Mouse (Mus musculus) MN1 (cell line): ENCODE results near the gene Wipi1.

Experiments used
- DNase-seq: peaks from one replicate; pipeline ENCODE4 v3.0.0-alpha.2; 2016; ENCODE audit warnings: low spot score

Wipi1 gene

DNA sequence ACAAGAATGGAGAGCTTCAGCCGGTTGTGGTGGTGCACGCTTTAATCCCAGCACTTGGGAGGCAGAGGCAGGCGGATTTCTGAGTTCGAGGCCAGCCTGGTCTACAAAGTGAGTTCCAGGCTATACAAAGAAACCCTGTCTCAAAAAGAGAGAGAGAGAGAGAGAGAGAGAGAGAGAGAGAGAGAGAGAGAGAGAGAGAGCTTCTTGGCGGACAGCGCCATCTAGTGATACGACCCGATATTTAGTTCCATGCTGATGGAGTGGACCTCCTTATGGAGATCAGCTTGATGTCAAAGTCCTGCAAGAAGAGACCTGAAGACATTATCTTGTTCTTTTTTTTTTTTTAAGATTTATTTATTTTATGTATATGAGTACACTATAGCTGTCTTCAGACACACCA, 7.3 kb upstream of the Wipi1 start:
- DNase-seq: peak; percentile 83

DNA sequence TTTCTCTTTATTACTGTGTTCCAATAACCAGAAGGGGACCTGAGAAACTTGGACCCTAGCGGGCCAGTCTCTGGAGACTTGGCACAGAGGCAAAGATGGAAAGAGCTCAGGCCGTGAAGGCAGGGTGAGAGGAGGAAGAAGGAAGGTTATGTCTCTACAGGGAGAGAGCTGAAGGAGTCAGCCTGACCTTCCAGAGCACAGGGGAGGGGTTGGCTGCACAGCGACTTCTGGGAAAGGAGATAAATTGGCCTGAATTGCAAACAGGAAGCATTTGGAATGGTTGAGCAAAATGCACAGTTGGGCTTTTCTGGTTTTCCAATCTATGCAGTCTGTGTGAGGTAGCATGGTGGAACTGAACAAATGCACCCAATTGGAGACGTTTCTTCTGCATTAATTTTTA, 5.0 kb upstream of the Wipi1 start:
- DNase-seq: peak; percentile 67

DNA sequence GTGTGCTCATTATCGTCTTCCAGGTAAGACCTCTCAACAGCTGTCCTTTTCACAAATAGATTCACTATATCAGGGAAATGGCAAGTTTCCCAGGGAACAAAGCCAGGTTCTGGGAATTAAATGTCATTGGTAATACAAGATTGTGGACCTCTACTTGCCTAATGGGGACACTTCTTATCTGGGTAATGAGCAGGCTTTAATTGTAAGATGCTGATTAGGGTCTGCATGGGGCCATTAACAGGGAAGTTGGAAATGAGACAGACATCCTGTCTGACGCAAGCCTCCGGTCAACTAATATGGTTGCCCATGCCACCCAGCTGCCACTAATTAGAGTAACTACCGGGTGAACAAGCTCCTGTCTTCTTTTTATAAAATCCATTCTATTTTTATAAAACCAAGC, 4.6 kb upstream of the Wipi1 start:
- DNase-seq: peak; percentile 76

DNA sequence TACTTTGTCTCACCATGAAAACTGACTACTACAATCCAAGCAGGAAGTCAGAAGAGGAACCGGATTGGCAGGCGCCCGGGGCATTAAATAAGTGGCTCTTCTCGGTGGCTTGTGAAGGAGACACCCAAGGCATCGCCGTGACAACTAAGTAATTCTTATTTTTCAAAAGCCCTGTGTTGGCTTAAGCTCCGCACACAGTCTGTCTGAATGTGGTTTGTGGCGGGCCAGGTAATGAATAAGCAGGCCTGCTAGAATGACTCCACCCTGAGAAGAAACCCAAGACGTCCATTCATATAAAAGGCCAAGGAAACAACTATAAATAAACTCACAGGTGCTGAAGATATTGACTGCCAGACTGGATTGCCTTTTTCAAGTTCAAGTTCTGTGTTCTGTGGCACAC, 3.5 kb upstream of the Wipi1 start:
- no peak for DNase-seq

DNA sequence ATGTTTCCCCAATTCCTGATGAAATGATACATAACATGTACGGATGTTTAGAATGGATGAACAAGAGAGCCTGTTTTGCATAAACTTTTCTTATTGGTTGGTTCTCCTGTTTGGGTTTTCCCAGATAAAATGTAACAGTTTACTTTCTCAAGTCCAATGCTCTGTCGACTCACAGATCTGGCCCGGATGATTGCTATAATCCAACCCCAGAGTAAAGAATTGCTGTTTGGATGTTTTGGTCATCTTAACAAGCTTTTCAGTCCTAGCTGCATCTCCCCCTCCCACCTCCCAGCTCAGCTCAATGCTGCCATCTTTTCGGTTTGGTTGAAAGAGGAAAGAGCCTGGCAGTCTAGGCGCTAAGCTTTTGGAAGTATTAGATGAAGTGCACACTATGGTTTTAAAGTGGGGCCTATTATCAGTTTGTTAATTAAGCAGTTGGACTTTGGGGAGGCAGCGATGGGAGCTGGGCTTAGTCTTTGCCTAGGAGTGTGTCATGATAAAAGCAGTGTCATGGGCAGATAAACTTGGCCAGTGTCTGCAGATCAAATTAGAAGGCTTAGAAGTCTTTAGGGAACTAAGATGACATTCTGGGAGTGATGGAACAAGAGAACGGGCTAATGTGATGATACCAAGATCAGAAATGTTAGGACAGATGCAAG, 1.2 kb upstream of the Wipi1 start:
- DNase-seq: peak; percentile 27

DNA sequence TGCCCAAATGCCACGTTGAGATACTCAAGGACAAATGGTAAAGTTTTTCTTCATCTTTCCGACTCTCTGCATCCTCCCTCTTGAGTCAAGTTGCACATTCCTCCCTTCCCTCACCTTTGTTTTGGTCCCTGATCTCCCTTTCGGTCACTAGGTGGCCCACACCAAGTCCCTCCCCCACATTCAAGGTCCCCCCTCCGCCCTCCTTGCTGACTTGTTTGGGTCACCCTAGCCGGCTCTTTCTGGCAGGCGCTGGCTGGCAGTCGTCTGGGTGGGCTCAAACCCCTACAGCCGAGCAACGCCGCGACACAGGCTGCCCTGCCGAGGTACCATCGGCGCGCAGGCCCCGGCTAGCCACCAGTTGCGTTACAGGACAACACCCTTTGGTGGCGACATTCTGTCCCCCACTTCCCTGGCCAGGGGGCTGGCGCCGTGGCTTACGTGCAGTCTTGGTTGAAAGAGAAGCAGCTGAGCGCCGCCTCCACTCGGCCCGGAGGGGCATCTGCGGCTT, 918 bp downstream of the Wipi1 start:
- DNase-seq: no peak

DNA sequence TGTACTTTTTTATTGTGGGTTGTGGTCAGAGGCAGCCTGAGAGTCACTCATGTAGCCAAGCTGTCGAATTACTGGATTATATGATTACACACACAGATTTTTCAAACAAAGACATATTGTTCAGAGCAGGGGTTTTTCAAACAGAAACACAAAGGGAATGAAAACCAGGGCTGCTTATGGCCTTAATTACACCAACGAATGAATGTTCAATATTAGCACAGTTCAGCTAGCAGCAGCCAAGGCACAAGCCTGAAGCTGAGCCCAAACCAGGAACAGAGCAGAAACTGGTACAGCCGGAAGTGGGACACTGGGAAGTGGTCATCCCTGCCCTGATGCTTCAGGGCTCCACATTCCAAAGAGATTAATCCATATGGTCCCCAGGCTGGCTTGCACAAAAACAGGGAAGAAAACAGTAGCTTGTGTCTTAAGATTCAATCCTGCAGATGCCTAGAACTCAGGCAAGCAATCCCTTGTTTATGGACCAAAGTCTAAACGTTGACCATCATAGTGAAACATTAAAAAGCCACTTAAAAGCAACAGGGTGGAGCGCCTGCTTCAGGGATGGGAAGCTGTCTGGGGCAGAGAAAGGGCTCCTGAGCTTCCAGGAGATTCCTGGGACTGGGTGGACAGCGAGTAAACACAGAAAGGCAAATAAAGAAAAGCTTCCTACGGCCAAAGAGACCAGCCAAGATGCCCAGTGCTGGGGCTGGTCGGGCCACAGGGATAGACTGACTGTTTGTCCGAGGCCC, 1.5 kb downstream of the Wipi1 start:
- DNase-seq: peak; percentile 34

DNA sequence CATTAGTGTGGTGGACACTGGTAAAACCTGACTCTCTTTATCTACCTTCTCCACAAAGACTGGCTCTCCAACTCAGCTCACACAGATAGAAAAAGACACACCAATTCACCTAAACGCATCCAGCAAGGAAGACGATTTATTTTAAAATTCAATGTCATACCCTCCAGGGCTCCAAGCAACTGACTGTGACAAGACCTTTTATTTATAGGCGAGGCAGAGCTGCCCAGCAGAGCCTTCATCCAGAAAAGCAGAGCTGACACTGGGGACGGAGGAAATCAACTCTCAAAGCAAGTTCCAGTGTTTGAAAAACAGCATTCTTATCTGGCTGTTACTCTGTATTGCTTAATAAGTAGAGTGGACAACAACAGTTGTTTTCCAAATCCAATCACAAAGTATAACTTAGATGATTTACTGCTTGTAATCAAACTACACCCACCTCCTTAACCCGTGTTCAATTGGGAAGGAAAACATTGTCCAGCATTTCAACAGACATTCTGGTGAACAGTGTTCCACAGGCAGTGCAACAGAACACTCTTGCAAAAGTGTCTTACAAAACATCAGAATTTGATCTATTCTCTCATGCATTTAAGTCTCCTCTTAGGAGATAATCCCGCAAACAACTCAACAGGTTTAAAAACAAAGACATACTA, 2.7 kb downstream of the Wipi1 start:
- DNase-seq: no peak

DNA sequence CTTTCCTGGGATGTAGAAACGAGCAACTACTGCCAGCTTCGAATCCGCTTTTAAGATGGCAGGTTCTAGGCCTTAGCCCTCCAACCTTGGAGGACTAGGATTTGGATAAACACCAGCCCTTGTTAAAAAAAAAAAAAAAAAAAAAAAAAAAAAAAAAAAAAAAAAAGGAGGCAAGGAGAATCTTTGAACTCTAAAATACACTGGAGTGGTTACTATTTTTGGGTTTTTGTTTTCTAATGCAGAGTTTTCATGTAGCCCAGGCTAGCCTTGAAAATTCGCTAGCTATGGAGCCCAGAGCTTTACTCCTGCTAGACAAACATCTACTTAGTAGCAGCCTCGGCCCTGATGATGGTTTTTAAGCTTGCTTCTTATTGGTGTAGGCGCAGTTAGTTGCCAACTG, 4.2 kb downstream of the Wipi1 start:
- no peak for DNase-seq

DNA sequence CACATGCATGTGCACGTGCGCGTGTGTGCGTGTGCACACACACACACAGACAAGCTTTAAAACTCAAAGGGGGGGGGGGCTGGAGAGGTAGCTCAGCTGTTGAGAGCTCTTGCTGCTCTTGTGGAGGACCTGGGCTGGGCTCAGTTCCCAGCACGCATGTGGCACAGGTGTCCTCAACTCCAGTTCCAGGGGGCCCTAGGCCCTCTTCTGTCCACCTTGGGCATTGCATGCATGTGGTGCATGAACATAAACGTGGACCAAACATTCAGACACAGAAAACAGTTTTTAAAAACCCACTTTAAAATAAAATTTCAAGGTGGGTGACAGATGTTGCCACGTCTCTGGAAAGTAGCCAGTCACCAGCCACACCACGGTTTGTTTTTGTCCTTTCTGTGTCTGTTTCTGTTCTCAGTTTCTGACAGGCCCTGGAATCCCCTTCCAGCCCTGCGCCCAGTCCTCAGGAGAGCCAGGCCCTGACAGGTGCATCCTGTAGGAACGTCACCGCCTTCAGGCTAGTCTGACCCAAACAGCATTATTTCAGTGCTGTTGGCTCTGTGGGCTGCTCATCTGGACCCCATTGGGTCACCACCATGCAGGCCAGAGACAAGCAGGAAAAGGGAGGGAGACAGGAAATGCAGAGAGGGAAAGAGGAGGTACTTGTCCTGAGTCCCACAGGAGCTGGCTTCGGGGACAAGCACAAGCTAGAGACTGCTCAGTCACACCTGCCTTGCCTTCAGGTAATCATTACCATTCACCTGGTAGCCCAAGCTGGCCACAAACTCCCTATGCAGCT, 12.8 kb downstream of the Wipi1 start:
- no peak for DNase-seq

DNA sequence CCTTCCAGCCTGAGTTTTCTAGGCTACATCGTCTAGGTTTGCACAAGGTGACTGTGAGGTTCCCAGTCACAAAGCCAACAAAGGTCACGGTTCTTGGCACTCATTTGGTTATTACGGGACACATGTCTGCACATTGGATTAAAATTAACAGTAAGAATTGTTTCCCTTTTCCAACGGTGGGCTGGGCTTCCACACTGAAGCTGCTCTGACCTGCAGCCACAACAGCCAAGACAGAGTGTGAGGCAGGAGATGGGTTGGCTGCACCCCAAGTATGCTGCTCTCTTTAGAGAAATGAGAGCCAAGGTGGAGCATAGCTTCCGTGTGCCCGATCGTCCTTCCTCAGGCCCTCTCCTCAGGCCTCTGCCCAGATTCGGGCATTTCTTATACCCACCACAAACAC, 17.0 kb downstream of the Wipi1 start:
- no peak for DNase-seq

DNA sequence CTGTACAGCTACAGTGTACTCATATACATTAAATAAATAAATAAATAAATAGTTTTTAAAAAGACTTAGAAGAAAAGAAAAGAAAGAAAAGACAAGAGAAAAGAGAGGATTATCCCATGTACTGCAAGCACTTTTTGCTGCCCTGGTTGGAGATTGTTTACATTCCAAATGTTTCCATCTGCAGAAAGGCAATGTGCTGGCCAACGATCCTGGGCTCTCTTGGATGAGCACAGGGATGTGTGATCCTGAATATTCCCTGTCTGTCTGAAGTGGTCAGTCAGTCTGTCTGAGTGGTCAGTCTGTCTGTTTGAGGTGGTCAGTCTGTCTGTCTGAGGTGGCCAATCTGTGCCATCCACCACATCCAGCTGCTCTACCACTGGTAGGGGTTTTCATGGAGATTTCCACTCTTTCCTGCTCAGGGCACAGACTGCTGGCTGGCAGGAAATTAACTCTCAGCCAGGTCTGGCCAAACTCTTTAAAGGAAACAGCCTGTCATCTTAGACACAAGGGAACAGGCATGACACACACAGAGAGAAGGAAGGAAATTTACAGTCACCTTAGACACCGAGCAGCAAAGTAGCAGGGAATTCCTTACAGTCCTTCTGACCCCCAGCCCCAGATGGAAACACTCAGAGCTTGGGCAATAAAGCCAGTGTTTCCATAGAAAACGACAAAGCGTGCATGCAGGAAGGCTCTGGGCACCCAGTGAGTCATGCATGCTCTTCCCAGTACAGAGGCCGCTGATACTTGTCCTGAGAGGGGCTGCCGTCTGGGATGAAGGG, 18.4 kb downstream of the Wipi1 start:
- peak; percentile 65 for DNase-seq

DNA sequence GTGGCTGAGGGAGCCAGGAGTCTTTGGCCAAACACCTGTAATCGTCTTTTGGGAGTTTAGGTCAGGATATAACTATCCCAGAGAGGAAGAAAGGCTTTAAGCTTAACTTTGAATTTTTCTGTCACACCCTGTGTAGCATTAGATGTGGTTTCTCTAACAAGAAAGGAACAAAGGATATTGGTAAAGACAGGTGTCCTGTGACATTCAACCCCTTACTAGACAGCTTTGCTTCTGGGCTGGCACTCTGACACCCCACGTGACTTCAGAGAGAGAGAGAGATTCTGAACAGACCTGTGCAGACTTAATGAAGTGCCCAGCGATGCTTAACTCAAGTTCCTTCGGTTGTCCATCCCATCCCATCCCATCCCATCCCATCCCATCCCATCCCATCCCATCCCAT, 20.3 kb downstream of the Wipi1 start:
- no peak for DNase-seq

DNA sequence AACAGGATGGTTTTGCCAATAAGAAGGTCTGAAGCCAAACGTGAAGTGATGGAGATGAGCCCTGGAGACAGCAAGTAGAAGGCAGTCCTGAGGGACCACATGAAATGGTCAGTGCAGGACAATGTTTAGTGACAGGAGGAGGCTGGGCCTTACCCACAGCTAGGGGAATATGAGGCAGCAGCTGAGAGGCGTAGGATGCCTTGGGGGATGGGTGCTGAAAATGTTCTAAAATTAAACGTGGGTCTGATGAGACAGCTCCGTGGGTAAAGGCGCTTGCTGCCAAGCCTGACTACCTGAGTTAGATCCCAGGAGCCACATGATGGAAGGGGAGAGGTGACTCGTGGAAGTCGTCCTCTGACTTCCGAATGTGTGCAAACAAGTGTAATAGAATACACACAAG, 21.8 kb downstream of the Wipi1 start:
- no peak for DNase-seq

DNA sequence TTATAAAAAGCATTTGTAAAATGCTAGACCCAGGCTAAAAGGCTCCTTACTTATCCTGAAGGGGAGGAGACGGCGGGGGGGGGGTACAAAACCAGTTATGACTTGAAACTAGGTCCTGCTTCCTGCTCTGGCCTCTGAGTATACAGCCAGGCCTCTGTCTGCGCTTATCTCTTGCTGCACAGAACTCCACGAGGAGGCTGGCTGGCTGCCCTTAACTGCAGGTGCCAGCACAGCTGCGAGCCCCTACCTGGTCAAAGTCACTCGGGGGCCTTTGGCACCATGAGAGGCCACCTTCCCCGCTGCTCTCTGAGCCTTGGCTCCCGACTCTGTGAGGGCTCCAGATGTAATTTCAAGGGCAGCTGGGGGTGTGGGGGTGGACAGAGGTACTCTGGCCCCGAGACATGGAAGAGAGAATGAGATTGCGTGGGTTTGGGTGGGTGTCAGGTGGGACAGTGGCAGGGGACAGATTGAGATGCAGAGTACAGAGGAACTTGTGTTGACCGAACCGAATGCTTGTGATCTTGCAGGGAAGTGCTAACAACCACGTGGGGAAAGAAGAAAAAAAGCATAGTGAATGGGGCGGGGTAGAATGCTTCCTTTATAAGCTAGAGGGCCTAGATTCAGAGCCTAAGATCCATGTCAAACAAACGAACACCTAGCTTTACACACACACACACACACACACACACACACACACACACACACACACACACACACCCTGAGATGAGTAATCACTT, 24.0 kb downstream of the Wipi1 start:
- peak; percentile 56 for DNase-seq

DNA sequence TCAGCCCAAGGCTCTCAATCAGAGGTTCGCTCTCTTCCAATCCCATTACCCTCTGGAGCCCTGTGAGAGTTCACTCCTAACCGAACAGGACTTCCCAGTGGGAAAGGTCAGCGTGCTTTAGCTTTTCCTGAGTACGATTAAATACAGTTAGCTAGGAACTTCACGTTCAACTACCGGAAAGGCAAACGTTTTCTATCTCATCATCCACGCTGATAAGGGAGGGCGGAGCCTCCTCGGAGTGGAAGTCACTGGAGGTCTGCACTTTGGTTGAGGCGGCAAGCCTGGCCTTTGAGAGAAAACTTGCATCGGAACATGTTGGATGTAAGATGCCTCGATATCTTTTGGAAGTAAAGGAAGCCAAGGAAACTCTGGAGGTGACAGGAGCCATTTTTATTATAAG, 24.7 kb downstream of the Wipi1 start:
- DNase-seq: peak; percentile 22

DNA sequence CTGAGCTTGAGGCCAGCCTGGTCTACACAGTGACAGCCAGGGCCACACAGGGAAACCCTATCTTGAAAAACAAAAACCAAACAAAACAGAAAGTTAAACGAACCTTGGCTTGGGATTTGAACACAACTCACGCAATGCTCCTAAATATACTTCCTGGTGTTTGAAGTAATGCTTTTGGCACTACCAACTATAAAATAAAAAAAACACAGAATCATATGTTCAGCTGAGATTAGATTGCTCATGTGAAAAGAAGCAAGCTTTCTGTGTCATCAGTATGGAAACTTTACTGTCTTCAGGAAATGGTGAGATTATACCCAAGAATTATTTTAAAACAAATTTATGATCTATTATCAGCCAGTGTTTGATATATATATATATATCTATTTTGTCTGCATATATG, 25.3 kb downstream of the Wipi1 start:
- no peak for DNase-seq

DNA sequence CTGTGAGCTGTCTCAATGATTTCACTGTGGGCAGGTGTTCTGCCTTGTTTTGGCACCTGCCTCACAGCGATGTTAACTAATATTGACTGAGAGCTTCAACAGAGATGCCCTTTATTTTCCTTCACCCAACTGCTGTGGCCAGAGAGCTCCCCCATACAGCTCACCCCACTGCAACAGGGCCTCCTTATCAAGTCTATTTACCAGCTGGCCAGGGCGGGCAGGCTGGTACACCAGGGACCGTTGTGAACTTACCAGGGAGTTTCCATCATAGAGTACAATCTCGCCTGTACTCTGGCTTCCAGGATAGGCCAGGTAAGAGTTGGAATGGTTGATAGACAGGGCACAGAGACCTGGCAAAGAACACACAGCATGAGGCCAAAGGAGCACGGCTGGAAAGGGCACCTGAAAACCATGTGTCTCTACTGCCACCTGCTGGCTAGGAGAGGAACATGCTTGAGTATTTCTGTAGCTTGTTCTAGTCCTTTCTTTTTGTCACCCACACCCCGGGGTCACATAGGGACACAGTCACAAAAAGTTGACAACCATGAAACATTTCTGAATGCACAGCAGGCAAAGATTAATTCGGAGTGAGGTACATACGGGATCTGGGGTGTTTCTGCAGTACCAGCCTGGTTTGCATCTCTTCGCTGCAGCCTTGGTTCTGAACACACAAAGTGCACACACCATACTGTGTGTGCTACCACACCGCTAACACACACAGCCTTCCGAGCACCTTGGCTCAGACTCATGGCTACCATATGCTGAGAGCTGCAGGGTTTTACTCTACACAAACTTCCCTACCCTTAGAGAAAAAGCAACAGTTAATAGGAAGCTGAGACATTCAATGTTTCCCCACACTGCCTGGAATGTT, 26.7 kb downstream of the Wipi1 start:
- DNase-seq: peak; percentile 86

DNA sequence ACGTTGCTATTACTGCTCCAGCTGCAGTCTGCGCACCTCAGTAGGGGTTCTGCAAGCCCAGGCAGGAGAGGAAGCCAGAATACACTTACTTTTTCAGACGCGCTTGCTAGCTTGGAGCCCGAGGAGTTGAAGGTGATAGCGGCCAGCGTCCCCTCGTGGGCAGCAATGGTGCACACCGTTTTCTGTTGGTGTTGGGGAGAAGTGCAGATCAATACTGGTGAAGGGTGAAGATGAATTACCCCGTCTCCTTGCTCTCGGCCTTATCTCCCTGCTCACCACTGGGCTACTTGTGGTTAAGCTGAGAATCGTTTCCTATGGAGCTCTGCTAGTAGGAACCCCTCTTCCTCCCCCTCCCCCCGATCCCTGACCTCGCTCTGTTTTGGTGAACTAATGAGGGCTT, 27.8 kb downstream of the Wipi1 start:
- no peak for DNase-seq

DNA sequence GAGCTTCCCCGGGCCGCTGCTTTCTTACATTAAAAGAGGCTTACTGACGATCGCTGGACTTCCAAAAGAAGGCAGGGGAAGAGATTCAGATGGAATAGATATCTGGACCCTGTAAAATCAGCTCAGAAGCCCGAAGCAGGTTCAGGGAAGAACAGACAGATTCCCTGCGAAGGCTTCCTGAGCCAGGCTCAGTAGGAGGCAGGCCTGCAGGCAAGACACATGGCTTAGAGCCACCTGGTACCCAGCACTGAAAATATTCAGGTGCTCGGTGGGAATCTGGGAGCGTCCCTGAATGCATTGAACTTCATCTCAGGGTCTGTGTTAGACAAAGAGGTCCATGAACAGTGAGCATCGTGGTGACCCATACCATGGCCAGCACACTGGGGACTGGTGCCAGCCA, 31.8 kb downstream of the Wipi1 start:
- DNase-seq: no peak
